ENCODE assay signal across 9 mouse cellular contexts in the genomic region with DNA sequence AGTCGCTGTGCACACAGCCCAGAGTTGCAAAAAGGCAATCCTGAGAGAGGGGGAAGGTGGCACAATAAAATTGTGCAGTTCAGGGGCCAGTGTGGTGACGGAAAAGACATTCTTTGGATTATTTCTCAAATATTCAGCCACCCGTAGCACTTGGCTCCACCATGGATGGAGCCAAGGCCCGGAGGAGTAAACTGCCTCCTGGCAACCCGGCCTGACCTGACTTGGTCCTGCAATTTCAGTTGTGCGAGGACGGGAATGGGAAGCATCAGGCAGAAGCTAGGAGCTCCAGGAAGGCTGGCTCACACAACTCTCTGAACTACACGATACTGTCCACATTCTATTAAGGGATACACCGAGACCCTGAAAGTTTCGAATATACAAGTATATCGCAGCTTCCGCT. TPM values are rescaled to one million over a fixed set of nuclear protein-coding genes. Genes with fewer than 3 reads are reported as not detected.
DNase-seq lines count a peak whose midpoint lies in the region; ATAC-seq and TF ChIP-seq lines count a peak whose summit lies in the region.
"Had no signal": no experiment of that assay in that cellular context is flagged by ENCODE, and none has a peak within 500 bp of the region (broad histone marks: within the 10 kb centered on the region; RNA-seq: fewer than 3 reads in every experiment).

No protein-coding gene starts in this region.

- H3K79me2 ChIP-seq in myocyte (ENCODE audit: control insufficient read depth, insufficient read depth), result no peaks in the 10 kb centered on the region

- no peak overlapping the region for H3ac ChIP-seq in myocyte (ENCODE audit: control insufficient read depth, insufficient read length)

- H3K27ac ChIP-seq in liver, embryonic 12.5 days, result no peak overlapping the region
- H3K27ac ChIP-seq in liver, postnatal 0 days (ENCODE audit: low read depth), result no peak overlapping the region
- H3K27ac ChIP-seq in forebrain, embryonic 12.5 days, result no peak overlapping the region
- peak overlapping the region; percentile 87 for H3K27ac ChIP-seq in kidney, embryonic 15.5 days

- ATAC-seq in liver, embryonic 12.5 days, result no peak
- ATAC-seq in liver, postnatal 0 days, result no peak
- ATAC-seq in forebrain, embryonic 12.5 days (ENCODE audit: low FRiP score), result no peak
- no peak for ATAC-seq in kidney, embryonic 15.5 days (replicated peaks; ENCODE audit: low FRiP score)

- H3K4me3 ChIP-seq in liver, embryonic 12.5 days, result no peak overlapping the region
- no peak overlapping the region for H3K4me3 ChIP-seq in liver, postnatal 0 days (ENCODE audit: low read depth, low read length)
- no peak overlapping the region for H3K4me3 ChIP-seq in forebrain, embryonic 12.5 days (replicated peaks)
- peak overlapping the region; percentile 49; the same call in 1 of the 2 replicates for H3K4me3 ChIP-seq in kidney, embryonic 15.5 days (replicated peaks)
- H3K4me3 ChIP-seq in myocyte, result peak overlapping the region; percentile 28

- peaks cover 21% of the 10 kb centered on the region for H3K4me1 ChIP-seq in liver, embryonic 12.5 days
- H3K4me1 ChIP-seq in liver, postnatal 0 days (ENCODE audit: insufficient read depth), result peaks cover 6% of the 10 kb centered on the region
- H3K4me1 ChIP-seq in forebrain, embryonic 12.5 days, result peaks cover 42% of the 10 kb centered on the region
- H3K4me1 ChIP-seq in kidney, embryonic 15.5 days, result peaks cover 39% of the 10 kb centered on the region

- H3K4me2 ChIP-seq in liver, embryonic 12.5 days, result peak overlapping the region; percentile 85; the same call in 1 of the 2 replicates
- no peak overlapping the region for H3K4me2 ChIP-seq in liver, postnatal 0 days (ENCODE audit: low read depth, low read length)
- H3K4me2 ChIP-seq in forebrain, embryonic 12.5 days, result peak overlapping the region; percentile 81
- peak overlapping the region; percentile 85 for H3K4me2 ChIP-seq in kidney, embryonic 15.5 days
- H3K4me2 ChIP-seq in myocyte (ENCODE audit: low read depth), result peak overlapping the region; percentile 93

- no peak for TF ChIP-seq EP300 in liver, postnatal 0 days (IDR thresholded peaks at IDR 0.05; ENCODE audit: low read depth)

- no peaks in the 10 kb centered on the region for H3K36me3 ChIP-seq in liver, embryonic 12.5 days
- no peaks in the 10 kb centered on the region for H3K36me3 ChIP-seq in liver, postnatal 0 days (replicated peaks; ENCODE audit: insufficient read depth, low read length)
- no peaks in the 10 kb centered on the region for H3K36me3 ChIP-seq in forebrain, embryonic 12.5 days (replicated peaks)
- H3K36me3 ChIP-seq in kidney, embryonic 15.5 days, result peaks cover 7% of the 10 kb centered on the region; the same call in 1 of the 2 replicates
- H3K36me3 ChIP-seq in myocyte (ENCODE audit: control insufficient read depth, insufficient read depth), result no peaks in the 10 kb centered on the region

- TF ChIP-seq POLR2A in myocyte (IDR thresholded peaks at IDR 0.05; ENCODE audit: insufficient read length, low read depth), result no peak

- H3K9me3 ChIP-seq in liver, embryonic 12.5 days (replicated peaks), result no peaks in the 10 kb centered on the region
- no peaks in the 10 kb centered on the region for H3K9me3 ChIP-seq in liver, postnatal 0 days (ENCODE audit: low read length)
- no peaks in the 10 kb centered on the region for H3K9me3 ChIP-seq in forebrain, embryonic 12.5 days
- H3K9me3 ChIP-seq in kidney, embryonic 15.5 days (replicated peaks), result no peaks in the 10 kb centered on the region

- WGBS in liver, embryonic 12.5 days (ENCODE audit: insufficient replicate concordance), result 81% methylated on average over 12 of the region's 12 CpGs
- 82% methylated on average over 12 of the region's 12 CpGs for WGBS in liver, postnatal 0 days (ENCODE audit: insufficient replicate concordance)
- WGBS in forebrain, embryonic 12.5 days, result 58% methylated on average over 12 of the region's 12 CpGs
- WGBS in kidney, embryonic 15.5 days, result 48% methylated on average over 12 of the region's 12 CpGs

- no peak for TF ChIP-seq CTCF in liver, postnatal 0 days (IDR thresholded peaks at IDR 0.05; ENCODE audit: low read depth)

- H3K27me3 ChIP-seq in liver, embryonic 12.5 days (replicated peaks), result peaks cover 27% of the 10 kb centered on the region
- peaks cover 13% of the 10 kb centered on the region for H3K27me3 ChIP-seq in liver, postnatal 0 days (ENCODE audit: insufficient read depth, low read length)
- H3K27me3 ChIP-seq in forebrain, embryonic 12.5 days, result peaks cover 13% of the 10 kb centered on the region; the same call in 1 of the 2 replicates
- H3K27me3 ChIP-seq in kidney, embryonic 15.5 days, result no peaks in the 10 kb centered on the region
- H3K27me3 ChIP-seq in myocyte (ENCODE audit: control insufficient read depth, insufficient read depth, insufficient read length), result no peaks in the 10 kb centered on the region
- H3K27me3 ChIP-seq: Patski had no signal

- H3K9ac ChIP-seq in liver, embryonic 12.5 days, result no peak overlapping the region
- no peak overlapping the region for H3K9ac ChIP-seq in liver, postnatal 0 days (replicated peaks)
- no peak overlapping the region for H3K9ac ChIP-seq in forebrain, embryonic 12.5 days
- no peak overlapping the region; the same call in 1 of the 2 replicates for H3K9ac ChIP-seq in kidney, embryonic 15.5 days

- no peak for DNase-seq in liver, postnatal 0 days
- no peak for DNase-seq in frontal cortex, adult 2 months (ENCODE audit: extremely low spot score in 1 of 2, low spot score in 1 of 2)
- DNase-seq in c-Kit-positive CD71-positive TER-119-positive erythroid progenitor cells, embryonic 14.5 days (ENCODE audit: low spot score), result no peak
- no peak for DNase-seq in layer of hippocampus, adult 18-20 months (ENCODE audit: low spot score in 2 of 2)

TF ChIP-seq in myocyte, 11 proteins besides CTCF, POLR2A, EP300 and RAD21:
- TF ChIP-seq REST (IDR thresholded peaks at IDR 0.05; ENCODE audit: insufficient read depth, insufficient read length) (no peak), SRF (IDR thresholded peaks at IDR 0.05; ENCODE audit: control insufficient read depth, insufficient read length, low read depth) (no peak), MYOG (IDR thresholded peaks at IDR 0.05; ENCODE audit: control insufficient read depth in 1 of 3, insufficient read depth in 1 of 3, insufficient read length in 2 of 3, low read depth in 2 of 3) (no peak), TCF12 (IDR thresholded peaks at IDR 0.05; ENCODE audit: insufficient read depth, poor library complexity, severe bottlenecking) (no peak), E2F4 (IDR thresholded peaks at IDR 0.05; ENCODE audit: insufficient read depth) (no peak), MYOD1 (IDR thresholded peaks at IDR 0.05; ENCODE audit: control insufficient read depth in 1 of 3, insufficient read length in 2 of 3, low read depth in 2 of 3) (no peak), TCF3 (IDR thresholded peaks at IDR 0.05; ENCODE audit: insufficient read length, low read depth) (no peak), MAX (IDR thresholded peaks at IDR 0.05; ENCODE audit: low read depth) (no peak), POLR2AphosphoS2 (IDR thresholded peaks at IDR 0.05; ENCODE audit: insufficient read length, low read depth) (no peak), CEBPB (IDR thresholded peaks at IDR 0.05; ENCODE audit: insufficient read depth, poor library complexity, severe bottlenecking) (no peak)

RNA-seq across cellular contexts. Expression of a gene that starts 12.9 kb away (rescaled TPM):
- polyA plus RNA-seq in liver, embryonic 12.5 days (2016; fragmentation: Nextera tagmentation; extraction: Ambion mirVana), result 25.6 and 26.7 TPM in 2 replicates
- polyA plus RNA-seq in liver, postnatal 0 days (2015; fragmentation: Nextera tagmentation; extraction: Ambion mirVana), result 51.0 and 55.5 TPM in 2 replicates
- 22.9 and 27.8 TPM in 2 replicates for polyA plus RNA-seq in forebrain, embryonic 12.5 days (2016; fragmentation: Nextera tagmentation; extraction: Ambion mirVana)
- polyA plus RNA-seq in kidney, embryonic 15.5 days (2015; fragmentation: Nextera tagmentation; extraction: Ambion mirVana), result 117 and 121 TPM in 2 replicates
- polyA plus RNA-seq in myocyte (2012; fragmentation: generic; extraction: Trizol), result 120 TPM
- polyA plus RNA-seq in frontal cortex, adult 2 months (2012; rRNA removed), result 13.3 and 16.2 TPM in 2 replicates
- total RNA-seq in layer of hippocampus, adult 18-20 months (2021), result 1 to 10 TPM; 6.5 to 8.2 TPM

RNA-seq across cellular contexts. Expression of a gene that starts 32.8 kb away (rescaled TPM):
- 26.7 and 32.4 TPM in 2 replicates for polyA plus RNA-seq in liver, embryonic 12.5 days (2016; fragmentation: Nextera tagmentation; extraction: Ambion mirVana)
- 17.6 and 22.1 TPM in 2 replicates for polyA plus RNA-seq in liver, postnatal 0 days (2015; fragmentation: Nextera tagmentation; extraction: Ambion mirVana)
- 72.8 and 76.0 TPM in 2 replicates for polyA plus RNA-seq in forebrain, embryonic 12.5 days (2016; fragmentation: Nextera tagmentation; extraction: Ambion mirVana)
- 78.5 and 82.1 TPM in 2 replicates for polyA plus RNA-seq in kidney, embryonic 15.5 days (2015; fragmentation: Nextera tagmentation; extraction: Ambion mirVana)
- polyA plus RNA-seq in myocyte (2012; fragmentation: generic; extraction: Trizol), result 518 TPM
- polyA plus RNA-seq in frontal cortex, adult 2 months (2012; rRNA removed), result 184 and 186 TPM in 2 replicates
- 100 to 1,000 TPM; 241 to 242 TPM for total RNA-seq in layer of hippocampus, adult 18-20 months (2021)

RNA-seq across cellular contexts. Expression of a gene that starts 53.8 kb away (rescaled TPM):
- 49.0 and 51.6 TPM in 2 replicates for polyA plus RNA-seq in liver, embryonic 12.5 days (2016; fragmentation: Nextera tagmentation; extraction: Ambion mirVana)
- polyA plus RNA-seq in liver, postnatal 0 days (2015; fragmentation: Nextera tagmentation; extraction: Ambion mirVana), result 38.3 and 38.4 TPM in 2 replicates
- 102 and 106 TPM in 2 replicates for polyA plus RNA-seq in forebrain, embryonic 12.5 days (2016; fragmentation: Nextera tagmentation; extraction: Ambion mirVana)
- polyA plus RNA-seq in kidney, embryonic 15.5 days (2015; fragmentation: Nextera tagmentation; extraction: Ambion mirVana), result 78.9 and 79.5 TPM in 2 replicates
- polyA plus RNA-seq in myocyte (2012; fragmentation: generic; extraction: Trizol), result 65.8 TPM
- polyA plus RNA-seq in frontal cortex, adult 2 months (2012; rRNA removed), result 37.8 and 45.8 TPM in 2 replicates
- total RNA-seq in layer of hippocampus, adult 18-20 months (2021), result 10 to 100 TPM; 34.9 to 35.3 TPM

Comparison
In these comparisons a context has a peak if more than half of its experiments do, and no peak if none do; other contexts are left out.
1. H3K4me3 ChIP-seq: peak in kidney, embryonic 15.5 days (single experiment) and myocyte (single experiment); none in liver, embryonic 12.5 days (single experiment), liver, postnatal 0 days (single experiment) and forebrain, embryonic 12.5 days (single experiment).